Mouse (Mus musculus) hindbrain, embryonic 12.5 days (tissue): ENCODE data around the gene Mdga1. TPM values are rescaled to one million over a fixed set of nuclear protein-coding genes. Genes with fewer than 3 reads are reported as not detected.

Experiments used
- ATAC-seq: fragments of 200-750 bp; cut with Nextera tagmentation; 2 replicates; pipeline ENCODE4 v1.8.0; 2017; ENCODE audit warnings: moderate TSS enrichment; ENCODE audit not compliant: low FRiP score
- H3K27ac ChIP-seq: fragments of 300-500 bp; sonication (generic); 2 replicates; pipeline ENCODE4 v1.5.1; 2016; ENCODE audit warnings: mild to moderate bottlenecking
- H3K27me3 ChIP-seq: fragments of 300-500 bp; sonication (generic); 2 replicates; pipeline ENCODE4 v1.6.1; 2016; ENCODE audit warnings: mild to moderate bottlenecking
- H3K36me3 ChIP-seq: fragments of 300-500 bp; sonication (generic); 2 replicates; pipeline ENCODE4 v1.6.1; 2016; ENCODE audit warnings: mild to moderate bottlenecking
- H3K4me1 ChIP-seq: fragments of 300-500 bp; sonication (generic); 2 replicates; pipeline ENCODE4 v1.6.1; 2016
- H3K4me2 ChIP-seq: fragments of 300-500 bp; sonication (generic); replicated peaks from 2 replicates; pipeline ENCODE4 v1.6.1; 2016; ENCODE audit warnings: mild to moderate bottlenecking
- H3K4me3 ChIP-seq: fragments of 300-500 bp; sonication (generic); 2 replicates; pipeline ENCODE4 v1.5.1; 2016; ENCODE audit warnings: mild to moderate bottlenecking
- H3K9ac ChIP-seq: fragments of 300-500 bp; sonication (generic); 2 replicates; pipeline ENCODE4 v1.6.1; 2016; ENCODE audit warnings: mild to moderate bottlenecking, moderate library complexity
- H3K9me3 ChIP-seq: fragments of 300-500 bp; sonication (generic); replicated peaks from 2 replicates; pipeline ENCODE4 v1.6.1; 2016; ENCODE audit warnings: mild to moderate bottlenecking
- WGBS: fragments of 180-500 bp; shearing (Covaris S2); methylation state at CpG from one replicate; pipeline ENCODE4 v1.1.7; 2016; 5-methylcytosine and 5-hydroxymethylcytosine counted together
- polyA plus RNA-seq: library from polyadenylated mRNA; unstranded; fragments of >200 nt; fragmentation: Nextera tagmentation; extraction: Ambion mirVana; gene quantifications from 2 replicates; pipeline ENCODE4 v1.2.1, GENCODE M21; 2016

Mdga1 gene
- polyA plus RNA-seq, 1 experiment from 2014 or later = 11.8 TPM

- no peak overlapping the region for H3K4me3 ChIP-seq
- 0 out of 2 replicates have a peak, but pooled peaks cover 2% of the 10 kb centered on the region for H3K4me1 ChIP-seq
- H3K9ac ChIP-seq = no peak overlapping the region
- no peaks in the 10 kb centered on the region for H3K9me3 ChIP-seq
- no peaks in the 10 kb centered on the region for H3K36me3 ChIP-seq
- H3K27me3 ChIP-seq = no peaks in the 10 kb centered on the region
- H3K4me2 ChIP-seq = no peak overlapping the region
- 52% methylated on average over 4 of the region's 4 CpGs for WGBS
- no peak for ATAC-seq
- no peak overlapping the region; the same call in 1 of the 2 replicates for H3K27ac ChIP-seq
These were observed 9.1 kb upstream of the Mdga1 start for GRCm38 (mm10) chr17:29979020-29979419.

DNA sequence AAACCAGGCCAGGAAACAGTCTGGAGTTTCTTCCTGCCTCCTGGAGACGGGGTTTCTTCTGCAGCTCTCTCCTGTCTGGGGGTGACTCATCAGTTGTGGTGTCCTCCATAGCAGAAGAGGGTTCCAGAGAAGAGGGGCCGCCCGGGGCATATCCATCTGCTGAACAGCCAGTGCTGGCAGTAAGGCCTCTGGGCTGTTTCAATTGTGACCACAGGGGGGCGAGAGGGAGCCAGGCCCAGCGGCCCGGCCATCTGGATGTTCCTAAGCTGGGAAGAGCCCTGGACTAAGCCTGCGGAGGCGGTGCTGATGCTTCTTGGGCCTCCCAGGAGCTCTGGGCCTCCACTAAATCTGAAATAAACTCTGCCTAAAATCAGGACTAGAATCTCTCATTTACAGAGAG lies 5.8 kb upstream of the Mdga1 start:
- no peak overlapping the region for H3K4me3 ChIP-seq
- H3K36me3 ChIP-seq = no peaks in the 10 kb centered on the region
- no peak overlapping the region for H3K27ac ChIP-seq
- WGBS = 5% methylated on average over 8 of the region's 8 CpGs
- H3K27me3 ChIP-seq = no peaks in the 10 kb centered on the region; the same call in 1 of the 2 replicates
- H3K9ac ChIP-seq = no peak overlapping the region
- H3K9me3 ChIP-seq = no peaks in the 10 kb centered on the region
- no peak overlapping the region for H3K4me2 ChIP-seq
- peak; percentile 71; the same call in 1 of the 2 replicates for ATAC-seq
- H3K4me1 ChIP-seq = peaks cover 9% of the 10 kb centered on the region; the same call in 1 of the 2 replicates

DNA sequence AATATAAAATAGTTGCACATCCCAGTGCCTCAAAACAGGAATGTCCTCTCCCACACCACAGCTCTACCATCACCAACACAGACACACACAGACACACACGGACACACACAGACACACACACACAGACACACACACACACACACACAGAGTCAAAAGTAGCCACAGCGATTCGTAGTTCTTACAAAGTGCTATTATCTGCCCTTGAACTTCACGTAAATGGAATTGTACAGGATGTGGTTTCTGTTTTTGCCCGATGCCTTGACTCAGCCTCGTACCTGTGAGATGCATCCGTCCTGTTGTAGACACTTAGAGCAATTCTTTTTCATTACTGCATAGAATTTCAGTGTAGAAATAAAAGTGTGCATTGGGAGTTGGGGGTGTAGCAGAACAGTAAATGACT lies 3.3 kb upstream of the Mdga1 start:
- 96% methylated on average over 7 of the region's 7 CpGs for WGBS
- Histone ChIP-seq H3K27me3 (no peaks in the 10 kb centered on the region; the same call in 1 of the 2 replicates), H3K27ac (no peak overlapping the region), H3K9ac (no peak overlapping the region), H3K4me3 (no peak overlapping the region), H3K4me1 (peaks cover 10% of the 10 kb centered on the region; the same call in 1 of the 2 replicates), H3K4me2 (no peak overlapping the region), H3K36me3 (no peaks in the 10 kb centered on the region), H3K9me3 (no peaks in the 10 kb centered on the region)
- ATAC-seq = no peak

GRCm38 (mm10) chr17:29971761-29972432 lies 2.0 kb upstream of the Mdga1 start:
- H3K4me3 ChIP-seq = no peak overlapping the region
- no peak overlapping the region for H3K4me2 ChIP-seq
- WGBS = 31% methylated on average over 15 of the region's 15 CpGs
- H3K27me3 ChIP-seq = no peaks in the 10 kb centered on the region; the same call in 1 of the 2 replicates
- no peaks in the 10 kb centered on the region for H3K36me3 ChIP-seq
- H3K9me3 ChIP-seq = no peaks in the 10 kb centered on the region
- H3K27ac ChIP-seq = no peak overlapping the region
- no peak overlapping the region for H3K9ac ChIP-seq
- H3K4me1 ChIP-seq = peaks cover 12% of the 10 kb centered on the region; the same call in 1 of the 2 replicates
- no peak for ATAC-seq

DNA sequence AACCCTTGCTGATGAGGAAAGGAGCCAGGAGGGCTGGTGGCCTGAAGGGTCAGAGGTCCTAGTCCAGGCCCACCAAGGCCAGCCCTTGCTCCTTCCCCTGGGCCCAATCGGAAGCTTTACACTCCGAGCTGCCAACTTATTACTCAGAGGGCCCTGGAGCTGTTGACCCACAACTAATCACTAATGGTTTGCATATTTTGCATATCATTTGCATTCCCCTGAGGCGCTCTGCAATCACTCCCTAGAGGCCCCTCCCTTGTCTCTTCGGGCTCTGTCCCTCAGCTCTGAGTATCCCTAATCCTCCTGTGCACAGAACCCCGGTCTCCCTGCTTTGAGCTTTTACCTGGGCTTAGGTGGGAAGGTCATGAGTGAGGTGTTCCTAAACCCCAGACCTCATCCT lies 4.4 kb downstream of the Mdga1 start:
- WGBS = 13% methylated on average over 5 of the region's 5 CpGs
- Histone ChIP-seq H3K4me1 (peaks cover 39% of the 10 kb centered on the region), H3K4me3 (no peak overlapping the region), H3K9me3 (no peaks in the 10 kb centered on the region), H3K27ac (0 out of 2 replicates have a peak overlapping the region, but pooled peaks have one; percentile 5), H3K4me2 (peak overlapping the region; percentile 39; the same call in 1 of the 2 replicates), H3K9ac (no peak overlapping the region), H3K27me3 (peaks cover 10% of the 10 kb centered on the region; the same call in 1 of the 2 replicates), H3K36me3 (no peaks in the 10 kb centered on the region)
- ATAC-seq = peak; percentile 42

DNA sequence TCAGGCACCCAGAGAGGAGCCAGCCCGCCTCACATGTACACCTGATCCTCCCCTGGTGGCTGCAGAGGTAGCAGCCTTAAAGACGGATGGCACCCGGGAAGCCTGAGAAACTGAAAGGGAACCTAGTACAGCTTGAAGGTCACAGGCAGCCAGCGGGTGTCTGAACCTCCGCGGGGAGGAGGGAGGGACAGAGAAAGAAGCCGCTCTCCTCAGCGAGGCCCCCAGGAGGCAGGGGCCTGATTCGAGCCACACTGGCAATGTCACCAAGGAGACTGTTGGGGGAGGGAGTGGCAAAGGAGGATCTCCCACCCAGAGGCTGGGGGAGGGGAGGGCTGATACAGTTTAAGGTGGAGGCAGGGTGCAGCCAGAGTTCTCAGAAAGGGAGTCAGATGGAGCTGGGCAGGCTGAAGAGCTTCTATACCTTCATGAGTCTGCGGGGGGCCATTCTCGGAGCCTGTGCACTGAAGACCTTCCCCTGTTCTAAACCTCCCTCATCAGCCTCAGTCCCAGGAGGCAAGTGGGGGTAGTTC lies 6.1 kb downstream of the Mdga1 start:
- Histone ChIP-seq H3K4me1 (peaks cover 39% of the 10 kb centered on the region), H3K9me3 (no peaks in the 10 kb centered on the region), H3K9ac (peak overlapping the region; percentile 29; the same call in 1 of the 2 replicates), H3K36me3 (no peaks in the 10 kb centered on the region), H3K4me2 (peak overlapping the region; percentile 39), H3K4me3 (no peak overlapping the region), H3K27me3 (peaks cover 10% of the 10 kb centered on the region; the same call in 1 of the 2 replicates), H3K27ac (peak overlapping the region; percentile 23; the same call in 1 of the 2 replicates)
- peak; percentile 49; the same call in 1 of the 2 replicates for ATAC-seq
- 2% methylated on average over 11 of the region's 11 CpGs for WGBS

GRCm38 (mm10) chr17:29955880-29956279 lies 14.0 kb downstream of the Mdga1 start:
- 66% methylated on average over 8 of the region's 8 CpGs for WGBS
- Histone ChIP-seq H3K4me3 (no peak overlapping the region), H3K36me3 (no peaks in the 10 kb centered on the region), H3K9me3 (no peaks in the 10 kb centered on the region), H3K4me2 (no peak overlapping the region), H3K27me3 (no peaks in the 10 kb centered on the region), H3K4me1 (peaks cover 5% of the 10 kb centered on the region), H3K9ac (no peak overlapping the region), H3K27ac (no peak overlapping the region)
- ATAC-seq = no peak

- Histone ChIP-seq H3K4me2 (no peak overlapping the region), H3K4me1 (peaks cover 9% of the 10 kb centered on the region), H3K27me3 (no peaks in the 10 kb centered on the region), H3K27ac (no peak overlapping the region), H3K9ac (no peak overlapping the region), H3K36me3 (no peaks in the 10 kb centered on the region), H3K9me3 (no peaks in the 10 kb centered on the region), H3K4me3 (no peak overlapping the region)
- ATAC-seq = no peak
- WGBS = 82% methylated on average over 5 of the region's 5 CpGs
These were observed 15.6 kb downstream of the Mdga1 start for GRCm38 (mm10) chr17:29954316-29954715.

DNA sequence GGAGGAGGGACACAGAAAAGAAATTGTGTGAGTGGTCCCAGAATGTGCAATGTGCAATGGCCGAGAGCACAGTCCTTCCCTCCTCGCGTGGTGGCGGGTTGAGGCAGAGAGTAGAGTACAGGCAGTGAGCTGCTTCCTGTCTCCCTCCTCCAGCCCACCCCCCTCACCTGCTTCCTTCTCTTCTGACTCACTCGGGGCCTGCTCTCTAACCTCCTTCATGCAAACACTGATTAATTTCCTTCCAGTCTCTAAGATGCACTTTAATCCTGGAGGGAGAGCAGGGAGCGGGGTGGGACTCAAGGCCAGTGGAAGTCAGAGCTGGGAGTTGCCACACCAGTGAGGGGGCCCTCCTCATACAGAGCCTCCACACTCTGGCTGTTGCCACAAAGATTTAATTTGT lies 18.8 kb downstream of the Mdga1 start:
- no peaks in the 10 kb centered on the region for H3K9me3 ChIP-seq
- no peak overlapping the region for H3K4me3 ChIP-seq
- H3K4me1 ChIP-seq = peaks cover 13% of the 10 kb centered on the region
- no peak overlapping the region for H3K27ac ChIP-seq
- ATAC-seq = no peak
- WGBS = 49% methylated on average over 6 of the region's 6 CpGs
- no peaks in the 10 kb centered on the region for H3K36me3 ChIP-seq
- no peak overlapping the region for H3K4me2 ChIP-seq
- no peaks in the 10 kb centered on the region for H3K27me3 ChIP-seq
- H3K9ac ChIP-seq = no peak overlapping the region

DNA sequence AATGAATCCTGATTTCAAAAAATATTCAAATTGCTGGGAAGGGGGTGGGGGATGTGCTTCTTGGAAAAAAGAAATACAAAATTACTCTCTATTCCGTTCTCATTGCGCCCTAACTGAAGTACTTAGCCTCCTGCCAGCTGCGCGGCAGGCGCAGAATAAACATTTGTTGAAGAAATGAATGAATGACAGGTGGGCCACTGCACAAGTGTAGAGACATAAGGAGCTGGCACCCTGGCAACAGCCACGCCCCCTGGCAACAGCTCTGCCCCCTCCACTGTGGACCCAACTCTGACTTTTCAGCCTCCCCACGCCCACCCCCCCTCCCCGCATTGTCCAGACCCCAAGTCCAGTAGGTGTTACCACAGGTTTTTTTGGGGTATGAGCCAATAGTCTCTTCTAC lies 19.3 kb downstream of the Mdga1 start:
- H3K4me3 ChIP-seq = no peak overlapping the region
- no peaks in the 10 kb centered on the region for H3K36me3 ChIP-seq
- no peak overlapping the region for H3K4me2 ChIP-seq
- no peak for ATAC-seq
- H3K4me1 ChIP-seq = peaks cover 13% of the 10 kb centered on the region
- 66% methylated on average over 8 of the region's 8 CpGs for WGBS
- H3K9ac ChIP-seq = no peak overlapping the region
- no peak overlapping the region for H3K27ac ChIP-seq
- no peaks in the 10 kb centered on the region for H3K9me3 ChIP-seq
- no peaks in the 10 kb centered on the region for H3K27me3 ChIP-seq

DNA sequence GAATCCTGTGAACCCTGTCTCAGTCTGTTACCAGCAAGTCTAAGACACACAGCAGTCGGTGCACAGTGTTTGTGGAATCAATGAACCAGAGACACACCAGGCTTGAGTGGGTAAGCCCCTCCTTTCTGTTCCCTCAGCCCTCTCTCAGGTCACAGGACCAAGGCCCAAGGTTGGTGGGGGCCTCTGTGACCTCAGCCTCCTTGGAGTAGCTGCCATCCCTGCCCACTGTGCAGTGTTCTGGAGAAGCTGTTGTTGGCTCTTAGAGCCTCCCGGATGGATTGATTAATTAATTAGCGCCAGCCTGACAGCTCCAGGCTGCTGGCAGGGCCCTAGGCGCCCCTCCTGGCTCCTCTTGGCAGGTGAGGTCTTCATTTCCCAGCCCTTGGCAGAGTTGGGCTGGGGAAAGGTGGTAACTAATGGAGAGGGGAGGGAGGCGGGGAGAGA lies 22.6 kb downstream of the Mdga1 start:
- H3K27me3 ChIP-seq = no peaks in the 10 kb centered on the region
- WGBS = 39% methylated on average over 5 of the region's 5 CpGs
- H3K9me3 ChIP-seq = no peaks in the 10 kb centered on the region
- H3K9ac ChIP-seq = no peak overlapping the region
- peaks cover 13% of the 10 kb centered on the region for H3K4me1 ChIP-seq
- H3K4me3 ChIP-seq = no peak overlapping the region
- ATAC-seq = peak; percentile 58; the same call in 1 of the 2 replicates
- H3K27ac ChIP-seq = no peak overlapping the region
- H3K36me3 ChIP-seq = no peaks in the 10 kb centered on the region
- H3K4me2 ChIP-seq = no peak overlapping the region

DNA sequence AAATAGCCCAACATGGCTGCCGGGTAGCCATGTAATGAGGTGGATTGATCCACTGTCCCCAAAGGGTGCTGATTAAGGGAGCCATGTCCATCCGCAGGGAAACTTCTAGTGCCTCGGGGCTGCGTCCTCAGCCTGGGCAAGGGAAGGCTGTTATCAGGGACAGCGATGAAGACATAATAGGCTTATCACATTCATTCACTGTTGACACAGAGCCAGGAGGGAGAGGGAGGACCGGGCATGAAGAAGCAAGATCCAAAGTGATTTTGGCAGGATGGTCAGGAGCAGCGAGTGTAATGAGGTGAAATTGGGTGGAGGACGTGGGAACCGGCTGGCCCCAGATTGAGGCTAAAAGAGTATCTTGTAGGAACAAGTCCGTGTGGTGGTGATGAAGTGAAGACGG lies 25.5 kb downstream of the Mdga1 start:
- H3K27ac ChIP-seq = no peak overlapping the region
- no peak for ATAC-seq
- H3K4me1 ChIP-seq = peaks cover 4% of the 10 kb centered on the region; the same call in 1 of the 2 replicates
- no peak overlapping the region for H3K4me3 ChIP-seq
- no peaks in the 10 kb centered on the region for H3K9me3 ChIP-seq
- H3K4me2 ChIP-seq = no peak overlapping the region
- H3K36me3 ChIP-seq = no peaks in the 10 kb centered on the region
- no peaks in the 10 kb centered on the region for H3K27me3 ChIP-seq
- WGBS = 80% methylated on average over 11 of the region's 11 CpGs
- H3K9ac ChIP-seq = no peak overlapping the region
